ENCODE assay signal across 24 mouse cellular contexts in genomic region chr2:148402227-148402626, GRCm38 (mm10). TPM values are rescaled to one million over a fixed set of nuclear protein-coding genes. Genes with fewer than 3 reads are reported as not detected.
DNase-seq lines count a peak whose midpoint lies in the region; ATAC-seq lines count a peak whose summit lies in the region.
"Had no signal": no experiment of that assay in that cellular context is flagged by ENCODE, and none has a peak within 500 bp of the region (broad histone marks: within the 10 kb centered on the region; RNA-seq: fewer than 3 reads in every experiment).

No protein-coding gene starts in this region.

- intact Hi-C loops in heart, postnatal 14 days (cut with DNase I): loop anchor here (10.0 kb wide), 1 partner anchor 127 kb away; no protein-coding TSS in a partner anchor

- peak; percentile 50 for DNase-seq in heart, embryonic 10.5 days (ENCODE audit: low spot score)
- no peak for DNase-seq in heart, postnatal 14 days
- DNase-seq in adipocyte (ENCODE audit: low spot score): peak; percentile 28
- DNase-seq in B cell, adult 2 months: no peak
- DNase-seq: cerebellum, adult 11-12 months; cerebellum, postnatal 14 days; gastrocnemius, postnatal 14 days; kidney, adult 8-10 months; kidney, postnatal 10 days; thymus, adult 18-20 months; thymus, postnatal 4 days had no signal

- peaks cover 53% of the 10 kb centered on the region for H3K27me3 ChIP-seq in heart, embryonic 10.5 days (ENCODE audit: insufficient read depth, poor library complexity, severe bottlenecking)
- H3K27me3 ChIP-seq in megakaryocyte, embryonic 14.5 days (replicated peaks): peaks cover 18% of the 10 kb centered on the region
- H3K27me3 ChIP-seq: CH12.LX had no signal

- H3K27ac ChIP-seq in heart, embryonic 10.5 days: no peak overlapping the region
- H3K27ac ChIP-seq: forebrain, embryonic 10.5 days; hindbrain, embryonic 10.5 days; intestine, embryonic 15.5 days; limb, embryonic 13.5 days; liver, embryonic 12.5 days; midbrain, embryonic 10.5 days had no signal

- no peaks in the 10 kb centered on the region for H3K9me3 ChIP-seq in heart, embryonic 10.5 days
- H3K9me3 ChIP-seq in megakaryocyte, embryonic 14.5 days: 0 out of 2 replicates have a peak, but pooled peaks cover 5% of the 10 kb centered on the region
- H3K9me3 ChIP-seq: forebrain, embryonic 10.5 days; hindbrain, embryonic 10.5 days; intestine, embryonic 15.5 days; limb, embryonic 13.5 days; liver, embryonic 12.5 days; midbrain, embryonic 10.5 days had no signal

- no peaks in the 10 kb centered on the region for H3K36me3 ChIP-seq in heart, embryonic 10.5 days
- no peaks in the 10 kb centered on the region for H3K36me3 ChIP-seq in megakaryocyte, embryonic 14.5 days (replicated peaks; ENCODE audit: low read length)
- H3K36me3 ChIP-seq: forebrain, embryonic 10.5 days; G1E; hindbrain, embryonic 10.5 days; intestine, embryonic 15.5 days; limb, embryonic 13.5 days; liver, embryonic 12.5 days; midbrain, embryonic 10.5 days had no signal

- H3K4me3 ChIP-seq in heart, embryonic 10.5 days: no peak overlapping the region
- H3K4me3 ChIP-seq in megakaryocyte, embryonic 14.5 days (replicated peaks): peak overlapping the region; percentile 28
- H3K4me3 ChIP-seq: forebrain, embryonic 10.5 days; hindbrain, embryonic 10.5 days; intestine, embryonic 15.5 days; limb, embryonic 13.5 days; liver, embryonic 12.5 days; midbrain, embryonic 10.5 days had no signal

- H3K4me1 ChIP-seq in heart, embryonic 10.5 days: peaks cover 22% of the 10 kb centered on the region
- H3K4me1 ChIP-seq in megakaryocyte, embryonic 14.5 days: peaks cover 82% of the 10 kb centered on the region

- no peak for ATAC-seq in megakaryocyte, adult 5-6 weeks (ENCODE audit: poor library complexity, severe bottlenecking)
- ATAC-seq in activated CD4-positive, CD25-positive, alpha-beta regulatory T cell, adult 4 months: no peak
- ATAC-seq: forebrain, embryonic 16.5 days; hindbrain, embryonic 16.5 days; intestine, embryonic 15.5 days; liver, embryonic 12.5 days had no signal

- WGBS in heart, embryonic 10.5 days: 88% methylated on average over 1 of the region's 1 CpGs

RNA-seq across cellular contexts. Expression of gene Thbd, which starts 5.8 kb away (rescaled TPM):
- 10.9 and 14.6 TPM in 2 replicates for polyA plus RNA-seq in heart, embryonic 10.5 days (2016; fragmentation: Nextera tagmentation; extraction: Ambion mirVana)
- 10 to 100 TPM; 59.9 to 68.8 TPM for total RNA-seq in heart, postnatal 14 days (2021)
- 1.2 TPM in 2 replicates for polyA plus RNA-seq in megakaryocyte, embryonic 14.5 days (2012; ENCODE audit: insufficient read depth, low replicate concordance)
- total RNA-seq in megakaryocyte, adult 5-6 weeks (2015): 31.0 and 33.5 TPM in 2 replicates
- total RNA-seq in megakaryocyte, adult 5-6 weeks (2017): 31.1 and 31.3 TPM in 2 replicates
- polyA plus RNA-seq in activated CD4-positive, CD25-positive, alpha-beta regulatory T cell, adult 4 months (2017; shearing (Covaris generic)): under 1 TPM; 0.26 to 0.32 TPM
- total RNA-seq: CH12.LX, G1E had no signal
- polyA plus RNA-seq: G1E had no signal

RNA-seq across cellular contexts. Expression of gene Sstr4, which starts 7.1 kb away (rescaled TPM):
- 0.52 and 0.89 TPM in 2 replicates for polyA plus RNA-seq in heart, embryonic 10.5 days (2016; fragmentation: Nextera tagmentation; extraction: Ambion mirVana)
- 1 to 10 TPM in 1 of 2 experiments, under 1 TPM in 1; 0.72 to 1.4 TPM for total RNA-seq in heart, postnatal 14 days (2021)
- not detected in 2 replicates for polyA plus RNA-seq in megakaryocyte, embryonic 14.5 days (2012; ENCODE audit: insufficient read depth, low replicate concordance)
- 0.80 TPM in 1 of 2 replicates, not detected in the other for total RNA-seq in megakaryocyte, adult 5-6 weeks (2015)
- 1.5 TPM in 1 of 2 replicates, not detected in the other for total RNA-seq in megakaryocyte, adult 5-6 weeks (2017)
- polyA plus RNA-seq in activated CD4-positive, CD25-positive, alpha-beta regulatory T cell, adult 4 months (2017; shearing (Covaris generic)): not detected
- total RNA-seq: CH12.LX, G1E had no signal
- polyA plus RNA-seq: G1E had no signal

RNA-seq across cellular contexts. Expression of gene Cd93, which starts 41.1 kb away (rescaled TPM):
- polyA plus RNA-seq in heart, embryonic 10.5 days (2016; fragmentation: Nextera tagmentation; extraction: Ambion mirVana): 10.3 and 19.7 TPM in 2 replicates
- total RNA-seq in heart, postnatal 14 days (2021): 100 to 1,000 TPM; 123 to 126 TPM
- 1.2 TPM in 1 of 2 replicates, not detected in the other for polyA plus RNA-seq in megakaryocyte, embryonic 14.5 days (2012; ENCODE audit: insufficient read depth, low replicate concordance)
- total RNA-seq in megakaryocyte, adult 5-6 weeks (2015): 48.5 and 49.1 TPM in 2 replicates
- 61.8 and 65.4 TPM in 2 replicates for total RNA-seq in megakaryocyte, adult 5-6 weeks (2017)
- polyA plus RNA-seq in activated CD4-positive, CD25-positive, alpha-beta regulatory T cell, adult 4 months (2017; shearing (Covaris generic)): under 1 TPM in 1 of 2 experiments, not detected in 1; 0.08 TPM

Comparison
In these comparisons a context has a peak if more than half of its experiments do, and no peak if none do; other contexts are left out.
1. DNase-seq: peak in heart, embryonic 10.5 days (single experiment) and adipocyte (single experiment); none in heart, postnatal 14 days (0 of 2) and B cell, adult 2 months (0 of 2).